Mouse (Mus musculus) spleen, adult 2 months (tissue): ENCODE measurements at regions not wholly inside any gene's neighbourhood (a gene's known extent, or its start where the extent isn't known, plus 50 kb on each side); places are given as distances from the start of the nearest gene placed in this dataset.

Source experiments
- CTCF ChIP-seq: fragments of 200-500 bp; IDR thresholded peaks from 2 replicates; pipeline ENCODE4 v1.5.1; 2011; ENCODE audit warnings: mild to moderate bottlenecking, inconsistent platforms; ENCODE audit not compliant: insufficient read depth, insufficient read length, insufficient replicate concordance; ENCODE audit errors: extremely low read depth
- POLR2A ChIP-seq: fragments of 200-500 bp; IDR thresholded peaks from 2 replicates; pipeline ENCODE4 v1.6.1; 2011; ENCODE audit warnings: low read depth, low read length, inconsistent platforms

- TF ChIP-seq CTCF: no peak
- TF ChIP-seq POLR2A: no peak
These were observed 250.2 kb upstream of the Daam1 start for GRCm38 (mm10) chr12:71580532-71581290.
